Mouse (Mus musculus): Measurements from ENCODE around the gene Zfp2. TPM values are rescaled to one million over a fixed set of nuclear protein-coding genes. Genes with fewer than 3 reads are reported as not detected.

Gene Zfp2
- polyA plus RNA-seq, 1 experiment from 2014 or later: 9.6 TPM

GRCm38 (mm10) chr11:50930469-50931014 lies 14.6 kb upstream of the Zfp2 start:
- 25% methylated on average over 14 of the region's 14 CpGs for WGBS
- no peaks in the 10 kb centered on the region for H3K9me3 ChIP-seq
- peak overlapping the region; percentile 64 for H3K4me3 ChIP-seq
- H3K9ac ChIP-seq: peak overlapping the region; percentile 74
- H3K27me3 ChIP-seq: 0 out of 2 replicates have a peak, but pooled peaks cover 8% of the 10 kb centered on the region
- H3K36me3 ChIP-seq: no peaks in the 10 kb centered on the region
- no peak overlapping the region for H3K27ac ChIP-seq
- peak overlapping the region; percentile 93 for H3K4me2 ChIP-seq
- H3K4me1 ChIP-seq: peaks cover 9% of the 10 kb centered on the region
- ATAC-seq (ENCODE audit: insufficient number of reproducible peaks, low FRiP score, low TSS enrichment, low read depth): no peak

DNA sequence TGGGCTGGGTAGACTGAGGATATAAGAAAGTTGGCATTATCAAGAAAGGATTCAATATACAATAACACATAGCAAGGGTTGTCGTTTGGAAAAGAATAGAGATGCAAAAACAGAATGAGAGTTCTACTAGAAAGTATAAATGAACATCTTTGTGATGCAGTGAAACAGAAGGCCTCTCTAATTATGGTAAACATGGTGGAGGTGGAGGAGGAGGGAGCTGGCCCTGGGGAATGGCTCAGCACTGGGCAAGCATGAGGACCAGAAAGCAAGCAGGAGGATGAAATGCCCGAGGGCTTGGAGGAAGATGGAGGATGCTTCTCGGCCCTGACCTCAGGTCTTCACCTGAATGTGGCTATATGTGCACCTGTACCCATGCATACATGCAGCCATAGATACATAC lies 1.5 kb downstream of the Zfp2 start:
- Histone ChIP-seq H3K4me1 (no peaks in the 10 kb centered on the region), H3K4me2 (no peak overlapping the region), H3K9ac (no peak overlapping the region), H3K27me3 (no peaks in the 10 kb centered on the region), H3K9me3 (no peaks in the 10 kb centered on the region), H3K36me3 (peaks cover 30% of the 10 kb centered on the region), H3K27ac (no peak overlapping the region), H3K4me3 (no peak overlapping the region)
- WGBS: 93% methylated on average over 3 of the region's 3 CpGs
- no peak for ATAC-seq (ENCODE audit: insufficient number of reproducible peaks, low FRiP score, low TSS enrichment, low read depth)

- no peak for ATAC-seq (ENCODE audit: insufficient number of reproducible peaks, low FRiP score, low TSS enrichment, low read depth)
- no peaks in the 10 kb centered on the region for H3K9me3 ChIP-seq
- no peak overlapping the region for H3K4me2 ChIP-seq
- H3K9ac ChIP-seq: no peak overlapping the region
- no peak overlapping the region for H3K27ac ChIP-seq
- WGBS: 97% methylated on average over 1 of the region's 1 CpGs
- H3K4me3 ChIP-seq: no peak overlapping the region
- H3K36me3 ChIP-seq: peaks cover 42% of the 10 kb centered on the region
- H3K27me3 ChIP-seq: no peaks in the 10 kb centered on the region
- no peaks in the 10 kb centered on the region for H3K4me1 ChIP-seq
These were observed 2.7 kb downstream of the Zfp2 start for GRCm38 (mm10) chr11:50913301-50913700.

GRCm38 (mm10) chr11:50908136-50908535 lies 7.8 kb downstream of the Zfp2 start:
- ATAC-seq (ENCODE audit: insufficient number of reproducible peaks, low FRiP score, low TSS enrichment, low read depth): no peak
- Histone ChIP-seq H3K36me3 (peaks cover 90% of the 10 kb centered on the region), H3K4me2 (no peak overlapping the region), H3K27ac (no peak overlapping the region), H3K9ac (no peak overlapping the region), H3K27me3 (no peaks in the 10 kb centered on the region), H3K9me3 (peaks cover 15% of the 10 kb centered on the region), H3K4me3 (no peak overlapping the region), H3K4me1 (no peaks in the 10 kb centered on the region)
- WGBS: 92% methylated on average over 5 of the region's 5 CpGs

DNA sequence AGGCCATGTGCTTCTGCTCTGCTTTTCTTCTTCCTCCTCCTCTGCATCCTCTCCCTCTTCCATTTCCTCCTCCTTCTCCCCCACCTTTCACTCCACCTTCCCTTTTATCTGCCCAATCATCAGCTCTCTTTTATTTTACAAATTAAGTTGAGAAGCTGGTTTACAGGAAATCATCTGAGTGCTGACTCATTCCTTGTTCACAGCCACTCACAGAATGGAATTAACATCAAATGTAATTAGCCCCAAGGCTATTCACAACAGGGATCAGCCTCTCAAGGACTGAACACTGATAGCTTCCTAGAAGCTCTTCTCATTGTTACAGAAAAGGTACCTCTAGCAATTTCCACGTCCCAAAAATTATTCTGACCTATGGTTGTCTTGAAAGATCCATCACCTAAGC lies 18.6 kb downstream of the Zfp2 start:
- Histone ChIP-seq H3K27me3 (no peaks in the 10 kb centered on the region), H3K4me1 (no peaks in the 10 kb centered on the region), H3K36me3 (peaks cover 32% of the 10 kb centered on the region), H3K4me2 (no peak overlapping the region), H3K27ac (no peak overlapping the region), H3K4me3 (no peak overlapping the region), H3K9me3 (peaks cover 55% of the 10 kb centered on the region), H3K9ac (no peak overlapping the region)
- ATAC-seq (ENCODE audit: insufficient number of reproducible peaks, low FRiP score, low TSS enrichment, low read depth): no peak
- 88% methylated on average over 1 of the region's 1 CpGs for WGBS

GRCm38 (mm10) chr11:50892441-50892840 lies 23.5 kb downstream of the Zfp2 start:
- H3K4me1 ChIP-seq: no peaks in the 10 kb centered on the region
- no peak for ATAC-seq (ENCODE audit: insufficient number of reproducible peaks, low FRiP score, low TSS enrichment, low read depth)
- H3K27me3 ChIP-seq: no peaks in the 10 kb centered on the region
- H3K4me2 ChIP-seq: no peak overlapping the region
- H3K9ac ChIP-seq: no peak overlapping the region
- WGBS: 55% methylated on average over 2 of the region's 2 CpGs
- no peak overlapping the region for H3K4me3 ChIP-seq
- H3K36me3 ChIP-seq: no peaks in the 10 kb centered on the region
- H3K27ac ChIP-seq: no peak overlapping the region
- peaks cover 16% of the 10 kb centered on the region for H3K9me3 ChIP-seq

DNA sequence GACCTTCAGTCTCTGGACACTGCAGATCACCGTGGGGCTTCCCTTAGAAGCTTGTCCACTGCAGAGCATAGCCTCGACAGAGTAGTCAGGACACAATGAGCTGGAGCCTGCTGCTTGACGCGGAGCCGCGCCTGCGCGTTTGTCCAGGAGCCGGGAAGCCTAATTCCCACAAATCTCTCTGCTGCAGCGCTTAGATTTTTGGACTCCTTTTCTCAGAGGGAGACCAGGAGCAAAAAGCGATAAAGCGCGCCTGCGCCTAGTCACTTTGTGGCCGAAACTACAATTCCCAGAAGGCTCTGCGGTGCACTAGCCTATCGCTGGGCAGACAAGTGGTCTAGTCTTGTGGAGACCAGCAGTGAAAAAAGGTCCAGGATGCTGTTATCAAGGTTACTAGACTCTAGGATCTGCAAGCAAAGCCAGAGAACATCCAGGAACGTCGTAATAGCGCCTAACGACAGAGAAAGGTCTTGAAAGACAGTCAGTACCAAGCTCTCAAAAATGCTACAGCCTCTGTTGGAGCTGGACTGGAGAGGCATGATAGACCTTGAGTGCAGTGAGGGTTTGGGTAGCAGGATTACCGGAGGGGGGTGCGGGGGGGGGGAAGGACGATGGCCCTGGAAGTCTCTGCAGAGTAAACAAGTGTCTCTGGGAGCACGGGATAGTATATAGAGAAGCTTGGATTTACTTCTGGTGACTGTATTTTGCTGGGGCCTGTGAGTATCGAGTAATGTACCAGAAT lies 28.4 kb downstream of the Zfp2 start, which contains the start of gene Zfp454:
Gene Zfp454 (minus strand): TSS at position 262 of the 739 bp plus-strand sequence.
- Histone ChIP-seq H3K9me3 (peaks cover 2% of the 10 kb centered on the region; the same call in 1 of the 2 replicates), H3K4me3 (peak within 1 kb of the TSS; percentile 48), H3K36me3 (peaks cover 30% of the 10 kb centered on the region), H3K9ac (peak within 1 kb of the TSS; percentile 24), H3K4me2 (peak within 1 kb of the TSS; percentile 72), H3K27me3 (no peaks in the 10 kb centered on the region), H3K27ac (peak within 1 kb of the TSS; percentile 68), H3K4me1 (peaks cover 6% of the 10 kb centered on the region)
- 6% methylated on average over 26 of the region's 26 CpGs for WGBS
- peak; percentile 89 for ATAC-seq (ENCODE audit: insufficient number of reproducible peaks, low FRiP score, low TSS enrichment, low read depth)

GRCm38 (mm10) chr11:50886933-50887293 lies 29.1 kb downstream of the Zfp2 start:
- peaks cover 6% of the 10 kb centered on the region for H3K4me1 ChIP-seq
- H3K4me3 ChIP-seq: peak overlapping the region; percentile 48
- ATAC-seq (ENCODE audit: insufficient number of reproducible peaks, low FRiP score, low TSS enrichment, low read depth): no peak
- H3K36me3 ChIP-seq: peaks cover 36% of the 10 kb centered on the region
- 8% methylated on average over 10 of the region's 10 CpGs for WGBS
- H3K9ac ChIP-seq: peak overlapping the region; percentile 24
- no peaks in the 10 kb centered on the region for H3K9me3 ChIP-seq
- no peaks in the 10 kb centered on the region for H3K27me3 ChIP-seq
- peak overlapping the region; percentile 72 for H3K4me2 ChIP-seq
- H3K27ac ChIP-seq: peak overlapping the region; percentile 68

GRCm38 (mm10) chr11:50886231-50886932 lies 29.6 kb downstream of the Zfp2 start:
- Histone ChIP-seq H3K4me1 (peaks cover 6% of the 10 kb centered on the region), H3K36me3 (peaks cover 39% of the 10 kb centered on the region), H3K4me3 (peak overlapping the region; percentile 48), H3K9ac (peak overlapping the region; percentile 24; the same call in 1 of the 2 replicates), H3K27ac (no peak overlapping the region), H3K9me3 (no peaks in the 10 kb centered on the region), H3K27me3 (no peaks in the 10 kb centered on the region), H3K4me2 (peak overlapping the region; percentile 72)
- ATAC-seq (ENCODE audit: insufficient number of reproducible peaks, low FRiP score, low TSS enrichment, low read depth): no peak
- WGBS: 44% methylated on average over 8 of the region's 8 CpGs

GRCm38 (mm10) chr11:50883756-50884155 lies 32.2 kb downstream of the Zfp2 start:
- Histone ChIP-seq H3K27me3 (no peaks in the 10 kb centered on the region), H3K9me3 (no peaks in the 10 kb centered on the region), H3K4me1 (peaks cover 6% of the 10 kb centered on the region), H3K36me3 (peaks cover 63% of the 10 kb centered on the region), H3K4me3 (no peak overlapping the region), H3K9ac (no peak overlapping the region), H3K27ac (no peak overlapping the region), H3K4me2 (no peak overlapping the region)
- no peak for ATAC-seq (ENCODE audit: insufficient number of reproducible peaks, low FRiP score, low TSS enrichment, low read depth)
- WGBS: 82% methylated on average over 3 of the region's 3 CpGs

DNA sequence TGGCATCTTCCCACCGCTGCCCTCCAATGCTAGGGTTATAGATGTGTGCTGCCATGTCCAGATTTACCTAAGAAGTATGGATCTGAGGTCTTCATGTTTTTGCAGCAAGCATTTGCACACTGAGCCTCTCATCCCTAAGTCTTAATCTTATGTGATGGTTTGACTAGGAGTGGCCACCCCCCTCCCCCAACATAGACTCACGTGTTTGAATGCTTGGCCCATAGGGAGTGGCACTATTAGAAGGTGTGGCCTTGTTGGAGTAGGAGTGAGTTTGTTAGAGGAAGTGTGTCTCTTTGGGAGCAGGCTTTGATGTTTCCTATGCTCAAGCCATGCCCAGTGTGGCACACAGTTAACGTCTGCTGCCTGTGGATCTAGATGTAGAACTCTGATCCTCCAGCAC lies 37.3 kb downstream of the Zfp2 start:
- no peak overlapping the region for H3K4me2 ChIP-seq
- no peak overlapping the region for H3K9ac ChIP-seq
- H3K9me3 ChIP-seq: peaks cover 16% of the 10 kb centered on the region
- no peak overlapping the region for H3K27ac ChIP-seq
- WGBS: 90% methylated on average over 3 of the region's 3 CpGs
- no peaks in the 10 kb centered on the region for H3K27me3 ChIP-seq
- ATAC-seq (ENCODE audit: insufficient number of reproducible peaks, low FRiP score, low TSS enrichment, low read depth): no peak
- H3K4me1 ChIP-seq: no peaks in the 10 kb centered on the region
- peaks cover 84% of the 10 kb centered on the region for H3K36me3 ChIP-seq
- H3K4me3 ChIP-seq: no peak overlapping the region

DNA sequence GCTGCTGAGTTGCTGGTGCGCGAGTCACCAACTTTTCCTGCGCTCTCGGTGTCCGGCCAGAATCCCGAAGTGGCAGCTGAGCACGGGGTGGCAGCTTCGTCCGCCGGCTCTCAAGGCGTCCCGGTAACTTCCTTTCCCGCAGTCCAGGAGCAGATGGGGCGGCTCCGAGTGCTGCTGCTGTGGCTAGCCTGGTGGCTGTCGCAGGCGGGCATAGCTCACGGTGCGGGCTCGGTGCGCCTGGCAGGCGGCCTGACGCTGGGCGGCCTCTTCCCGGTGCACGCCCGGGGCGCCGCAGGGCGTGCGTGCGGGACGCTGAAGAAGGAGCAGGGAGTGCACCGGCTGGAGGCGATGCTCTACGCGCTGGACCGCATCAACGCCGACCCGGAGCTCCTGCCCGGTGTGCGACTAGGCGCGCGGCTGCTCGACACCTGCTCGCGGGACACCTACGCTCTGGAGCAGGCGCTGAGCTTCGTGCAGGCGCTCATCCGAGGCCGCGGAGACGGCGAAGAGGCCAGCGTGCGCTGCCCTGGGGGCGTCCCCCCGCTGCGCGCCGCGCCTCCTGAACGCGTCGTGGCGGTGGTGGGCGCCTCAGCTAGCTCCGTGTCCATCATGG lies 64.9 kb downstream of the Zfp2 start:
- H3K4me2 ChIP-seq: peak overlapping the region; percentile 91
- no peak overlapping the region for H3K27ac ChIP-seq
- H3K9me3 ChIP-seq: no peaks in the 10 kb centered on the region
- peaks cover 56% of the 10 kb centered on the region for H3K27me3 ChIP-seq
- no peak overlapping the region for H3K9ac ChIP-seq
- ATAC-seq (ENCODE audit: insufficient number of reproducible peaks, low FRiP score, low TSS enrichment, low read depth): no peak
- H3K4me3 ChIP-seq: peak overlapping the region; percentile 44
- peaks cover 19% of the 10 kb centered on the region for H3K4me1 ChIP-seq
- under 1% methylated on average over 70 of the region's 72 CpGs for WGBS
- no peaks in the 10 kb centered on the region for H3K36me3 ChIP-seq
